Mouse (Mus musculus): ENCODE data around the gene Ccdc144b.

GRCm38 (mm10) chr3:36000275-36001239 is 52.8 kb downstream of the Ccdc144b start, which contains the start of gene Mccc1:
- TF ChIP-seq CTCF (IDR thresholded peaks at IDR 0.05) (no peak), POLR2A (IDR thresholded peaks at IDR 0.05; ENCODE audit: insufficient read depth, low read depth, low read length) (peak; percentile 77)
